Mouse (Mus musculus): ENCODE measurements at regions not wholly inside any gene's neighbourhood (a gene's known extent, or its start where the extent isn't known, plus 50 kb on each side); places are given as distances from the start of the nearest gene placed in this dataset.

GRCm38 (mm10) chr13:72578416-72578815 is 50.2 kb upstream of the Irx2 start:
- no peak overlapping the region for H3K4me2 ChIP-seq
- H3K4me1 ChIP-seq (ENCODE audit: control insufficient read depth, insufficient read depth, low read length) = no peaks in the 10 kb centered on the region
- WGBS (ENCODE audit: insufficient replicate concordance) = 68% methylated on average over 3 of the region's 3 CpGs
- no peaks in the 10 kb centered on the region for H3K36me3 ChIP-seq (ENCODE audit: control insufficient read depth, insufficient read depth, low read length)
- H3K4me3 ChIP-seq (ENCODE audit: low read depth, low read length) = no peak overlapping the region
- no peak overlapping the region for H3K27ac ChIP-seq (ENCODE audit: low read depth, low read length)
- no peaks in the 10 kb centered on the region for H3K27me3 ChIP-seq (ENCODE audit: control insufficient read depth, insufficient read depth, low read length)
- no peaks in the 10 kb centered on the region for H3K9me3 ChIP-seq (replicated peaks; ENCODE audit: control insufficient read depth, low read length)
- H3K9ac ChIP-seq (ENCODE audit: low read depth, low read length) = no peak overlapping the region
- no peak for ATAC-seq (replicated peaks; ENCODE audit: insufficient number of reproducible peaks, low FRiP score, low TSS enrichment)

Data from heart, embryonic 11.5 days (tissue).